Comparison of ENCODE assay signal across 9 mouse cellular contexts in genomic region chr11:94994947-94995772, GRCm38 (mm10). TPM values are rescaled to one million over a fixed set of nuclear protein-coding genes. Genes with fewer than 3 reads are reported as not detected.
DNase-seq lines count a peak whose midpoint lies in the region; ATAC-seq lines count a peak whose summit lies in the region.
"Had no signal": no experiment of that assay in that cellular context is flagged by ENCODE, and none has a peak within 500 bp of the region (broad histone marks: within the 10 kb centered on the region; RNA-seq: fewer than 3 reads in every experiment).

No protein-coding gene starts in this region.

- peak overlapping the region; percentile 92; the same call in 1 of the 2 replicates for H3K9ac ChIP-seq in kidney, embryonic 14.5 days (ENCODE audit: low read depth, low read length)
- H3K9ac ChIP-seq in embryonic facial prominence, embryonic 12.5 days = peak overlapping the region; percentile 20; the same call in 1 of the 2 replicates
- H3K9ac ChIP-seq in hindbrain, embryonic 12.5 days = peak overlapping the region; percentile 97
- H3K9ac ChIP-seq in midbrain, embryonic 12.5 days (replicated peaks) = peak overlapping the region; percentile 92

- H3K27ac ChIP-seq in kidney, embryonic 14.5 days (ENCODE audit: low read depth, low read length) = no peak overlapping the region
- H3K27ac ChIP-seq in embryonic facial prominence, embryonic 12.5 days = no peak overlapping the region
- no peak overlapping the region for H3K27ac ChIP-seq in hindbrain, embryonic 12.5 days
- H3K27ac ChIP-seq in midbrain, embryonic 12.5 days (replicated peaks) = no peak overlapping the region

- no peaks in the 10 kb centered on the region for H3K27me3 ChIP-seq in kidney, embryonic 14.5 days (ENCODE audit: control insufficient read depth, insufficient read depth, low read length)
- no peaks in the 10 kb centered on the region for H3K27me3 ChIP-seq in embryonic facial prominence, embryonic 12.5 days
- no peaks in the 10 kb centered on the region for H3K27me3 ChIP-seq in hindbrain, embryonic 12.5 days
- no peaks in the 10 kb centered on the region for H3K27me3 ChIP-seq in midbrain, embryonic 12.5 days

- peak overlapping the region; percentile 94 for H3K4me3 ChIP-seq in kidney, embryonic 14.5 days (ENCODE audit: low read length)
- peak overlapping the region; percentile 82 for H3K4me3 ChIP-seq in embryonic facial prominence, embryonic 12.5 days
- peak overlapping the region; percentile 93 for H3K4me3 ChIP-seq in hindbrain, embryonic 12.5 days
- H3K4me3 ChIP-seq in midbrain, embryonic 12.5 days = peak overlapping the region; percentile 73

- H3K9me3 ChIP-seq in kidney, embryonic 14.5 days (ENCODE audit: control insufficient read depth, low read length) = no peaks in the 10 kb centered on the region
- no peaks in the 10 kb centered on the region for H3K9me3 ChIP-seq in embryonic facial prominence, embryonic 12.5 days
- H3K9me3 ChIP-seq in hindbrain, embryonic 12.5 days (replicated peaks) = no peaks in the 10 kb centered on the region
- H3K9me3 ChIP-seq in midbrain, embryonic 12.5 days = no peaks in the 10 kb centered on the region

- H3K4me2 ChIP-seq in kidney, embryonic 14.5 days (replicated peaks; ENCODE audit: low read depth, low read length) = peak overlapping the region; percentile 99
- peak overlapping the region; percentile 98 for H3K4me2 ChIP-seq in embryonic facial prominence, embryonic 12.5 days (replicated peaks)
- peak overlapping the region; percentile 93 for H3K4me2 ChIP-seq in hindbrain, embryonic 12.5 days (replicated peaks)
- H3K4me2 ChIP-seq in midbrain, embryonic 12.5 days (replicated peaks) = peak overlapping the region; percentile 98

- H3K4me1 ChIP-seq in kidney, embryonic 14.5 days (ENCODE audit: control insufficient read depth, insufficient read depth, low read length) = peaks cover 41% of the 10 kb centered on the region
- H3K4me1 ChIP-seq in embryonic facial prominence, embryonic 12.5 days = peaks cover 53% of the 10 kb centered on the region
- H3K4me1 ChIP-seq in hindbrain, embryonic 12.5 days = peaks cover 66% of the 10 kb centered on the region
- H3K4me1 ChIP-seq in midbrain, embryonic 12.5 days = peaks cover 60% of the 10 kb centered on the region

- WGBS in kidney, embryonic 14.5 days = 75% methylated on average over 11 of the region's 11 CpGs
- 82% methylated on average over 11 of the region's 11 CpGs for WGBS in embryonic facial prominence, embryonic 12.5 days
- 87% methylated on average over 11 of the region's 11 CpGs for WGBS in hindbrain, embryonic 12.5 days
- WGBS in midbrain, embryonic 12.5 days = 79% methylated on average over 11 of the region's 11 CpGs

- peaks cover 47% of the 10 kb centered on the region for H3K36me3 ChIP-seq in kidney, embryonic 14.5 days (ENCODE audit: control insufficient read depth, insufficient read depth, low read length)
- peaks cover 40% of the 10 kb centered on the region for H3K36me3 ChIP-seq in embryonic facial prominence, embryonic 12.5 days
- H3K36me3 ChIP-seq in hindbrain, embryonic 12.5 days = peaks cover 39% of the 10 kb centered on the region
- peaks cover 39% of the 10 kb centered on the region for H3K36me3 ChIP-seq in midbrain, embryonic 12.5 days

- ATAC-seq in kidney, embryonic 14.5 days (ENCODE audit: low FRiP score, low TSS enrichment) = no peak
- ATAC-seq in embryonic facial prominence, embryonic 12.5 days (ENCODE audit: insufficient number of reproducible peaks, insufficient read depth, low FRiP score, low TSS enrichment) = no peak
- ATAC-seq in hindbrain, embryonic 12.5 days (ENCODE audit: low FRiP score) = no peak
- ATAC-seq in midbrain, embryonic 12.5 days (ENCODE audit: low FRiP score, low read depth) = no peak
- ATAC-seq in monocyte, adult 5-6 weeks (replicated peaks; ENCODE audit: insufficient number of reproducible peaks, low FRiP score, low TSS enrichment, poor library complexity, severe bottlenecking) = no peak

- no peak for DNase-seq in kidney, postnatal 4 days
- DNase-seq in spleen, adult 12 weeks (ENCODE audit: low spot score) = no peak
- DNase-seq in testis, postnatal 14 days (ENCODE audit: low spot score) = no peak

RNA-seq across cellular contexts. Expression of gene Ppp1r9b, which starts 4.3 kb away (rescaled TPM):
- polyA plus RNA-seq in kidney, embryonic 14.5 days (2014; fragmentation: Nextera tagmentation; extraction: Ambion mirVana) = 12.0 and 14.6 TPM in 2 replicates
- 14.4 TPM in 2 replicates for polyA plus RNA-seq in embryonic facial prominence, embryonic 12.5 days (2016; fragmentation: Nextera tagmentation; extraction: Ambion mirVana)
- 16.8 and 18.5 TPM in 2 replicates for polyA plus RNA-seq in hindbrain, embryonic 12.5 days (2016; fragmentation: Nextera tagmentation; extraction: Ambion mirVana)
- 15.7 and 17.7 TPM in 2 replicates for polyA plus RNA-seq in midbrain, embryonic 12.5 days (2016; fragmentation: Nextera tagmentation; extraction: Ambion mirVana)
- total RNA-seq in monocyte, adult 5-6 weeks (2017) = 127 to 216 TPM (median 141 TPM) in 3 replicates

RNA-seq across cellular contexts. Expression of gene Samd14, which starts 14.5 kb away (rescaled TPM):
- 14.7 and 18.3 TPM in 2 replicates for polyA plus RNA-seq in kidney, embryonic 14.5 days (2014; fragmentation: Nextera tagmentation; extraction: Ambion mirVana)
- 50.3 and 50.9 TPM in 2 replicates for polyA plus RNA-seq in embryonic facial prominence, embryonic 12.5 days (2016; fragmentation: Nextera tagmentation; extraction: Ambion mirVana)
- 94.6 and 106 TPM in 2 replicates for polyA plus RNA-seq in hindbrain, embryonic 12.5 days (2016; fragmentation: Nextera tagmentation; extraction: Ambion mirVana)
- 93.5 and 100 TPM in 2 replicates for polyA plus RNA-seq in midbrain, embryonic 12.5 days (2016; fragmentation: Nextera tagmentation; extraction: Ambion mirVana)
- total RNA-seq in monocyte, adult 5-6 weeks (2017) = 0.38 to 1.5 TPM in 2 of 3 replicates, not detected in the other

RNA-seq across cellular contexts. Expression of gene Sgca, which starts 19.0 kb away (rescaled TPM):
- polyA plus RNA-seq in kidney, embryonic 14.5 days (2014; fragmentation: Nextera tagmentation; extraction: Ambion mirVana) = 0.24 TPM in 1 of 2 replicates, not detected in the other
- 1.5 and 1.8 TPM in 2 replicates for polyA plus RNA-seq in embryonic facial prominence, embryonic 12.5 days (2016; fragmentation: Nextera tagmentation; extraction: Ambion mirVana)
- polyA plus RNA-seq in hindbrain, embryonic 12.5 days (2016; fragmentation: Nextera tagmentation; extraction: Ambion mirVana) = 0.43 and 1.5 TPM in 2 replicates
- not detected in 2 replicates for polyA plus RNA-seq in midbrain, embryonic 12.5 days (2016; fragmentation: Nextera tagmentation; extraction: Ambion mirVana)
- not detected in 3 replicates for total RNA-seq in monocyte, adult 5-6 weeks (2017)
- total RNA-seq: megakaryocyte progenitor cell, adult 5-6 weeks had no signal

RNA-seq across cellular contexts. Expression of gene Hils1, which starts 27.8 kb away (rescaled TPM):
- not detected in 2 replicates for polyA plus RNA-seq in kidney, embryonic 14.5 days (2014; fragmentation: Nextera tagmentation; extraction: Ambion mirVana)
- not detected in 2 replicates for polyA plus RNA-seq in embryonic facial prominence, embryonic 12.5 days (2016; fragmentation: Nextera tagmentation; extraction: Ambion mirVana)
- not detected in 2 replicates for polyA plus RNA-seq in hindbrain, embryonic 12.5 days (2016; fragmentation: Nextera tagmentation; extraction: Ambion mirVana)
- not detected in 2 replicates for polyA plus RNA-seq in midbrain, embryonic 12.5 days (2016; fragmentation: Nextera tagmentation; extraction: Ambion mirVana)
- 2.5 TPM in 1 of 3 replicates, not detected in the others for total RNA-seq in monocyte, adult 5-6 weeks (2017)
- total RNA-seq: megakaryocyte progenitor cell, adult 5-6 weeks had no signal

RNA-seq across cellular contexts. Expression of gene Pdk2, which starts 46.0 kb away (rescaled TPM):
- 30.0 and 46.5 TPM in 2 replicates for polyA plus RNA-seq in kidney, embryonic 14.5 days (2014; fragmentation: Nextera tagmentation; extraction: Ambion mirVana)
- polyA plus RNA-seq in embryonic facial prominence, embryonic 12.5 days (2016; fragmentation: Nextera tagmentation; extraction: Ambion mirVana) = 27.5 and 30.4 TPM in 2 replicates
- 22.5 and 25.6 TPM in 2 replicates for polyA plus RNA-seq in hindbrain, embryonic 12.5 days (2016; fragmentation: Nextera tagmentation; extraction: Ambion mirVana)
- 19.1 and 22.7 TPM in 2 replicates for polyA plus RNA-seq in midbrain, embryonic 12.5 days (2016; fragmentation: Nextera tagmentation; extraction: Ambion mirVana)
- total RNA-seq in monocyte, adult 5-6 weeks (2017) = 2.8 to 14.5 TPM (median 4.8 TPM) in 3 replicates

Comparison
In these comparisons a context has a peak if more than half of its experiments do, and no peak if none do; other contexts are left out.
1. H3K9ac ChIP-seq: peak in every context shown above with its lines; median percentile 97 in hindbrain, embryonic 12.5 days; 92 in kidney, embryonic 14.5 days; 92 in midbrain, embryonic 12.5 days; 20 in embryonic facial prominence, embryonic 12.5 days.